Mouse (Mus musculus): Measurements from ENCODE around the gene Hist1h4h.
"Not testable (repeated sequence)": the region's sequence is repeated elsewhere in the genome, so short reads cannot be mapped to it uniquely, and the experiment has no call there.

Hist1h4h gene

DNA sequence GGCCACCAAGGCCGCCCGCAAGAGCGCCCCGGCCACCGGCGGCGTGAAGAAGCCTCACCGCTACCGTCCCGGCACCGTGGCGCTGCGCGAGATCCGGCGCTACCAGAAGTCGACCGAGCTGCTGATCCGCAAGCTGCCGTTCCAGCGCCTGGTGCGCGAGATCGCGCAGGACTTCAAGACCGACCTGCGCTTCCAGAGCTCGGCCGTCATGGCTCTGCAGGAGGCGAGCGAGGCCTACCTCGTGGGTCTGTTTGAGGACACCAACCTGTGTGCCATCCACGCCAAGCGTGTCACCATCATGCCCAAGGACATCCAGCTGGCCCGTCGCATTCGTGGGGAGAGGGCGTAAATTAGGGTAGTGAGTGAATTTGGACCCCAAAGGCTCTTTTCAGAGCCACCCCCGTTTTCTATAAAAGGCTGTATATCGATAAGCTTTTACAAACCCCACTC is 45.0 kb downstream of the Hist1h4h start:
- ATAC-seq (ENCODE audit: low TSS enrichment) = not testable (repeated sequence)

DNA sequence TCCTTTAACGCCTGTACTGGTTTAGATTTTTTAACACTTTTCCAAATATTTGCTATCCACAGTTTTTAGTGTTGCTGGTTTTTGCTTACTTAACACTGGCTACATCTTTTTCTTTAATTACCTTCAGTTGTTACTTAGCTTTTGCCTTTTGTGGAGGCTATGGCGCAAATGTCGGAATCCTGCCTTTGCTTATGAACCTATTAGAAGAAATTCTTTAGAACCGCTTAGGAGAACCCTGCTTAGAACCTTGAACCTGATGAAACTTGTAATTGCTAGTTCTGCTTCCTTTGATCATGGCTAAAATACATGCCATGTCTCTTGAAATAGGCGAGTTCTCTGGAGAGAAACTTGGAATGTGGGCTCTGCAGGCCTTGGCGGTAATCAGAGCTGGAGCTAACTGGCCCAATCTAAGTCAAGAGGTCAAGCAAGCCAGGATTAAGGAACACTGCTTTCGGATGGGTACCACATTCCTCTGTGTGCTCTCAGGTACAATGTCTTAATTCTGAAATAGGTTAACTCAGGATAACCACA is 45.6 kb downstream of the Hist1h4h start:
- ATAC-seq (ENCODE audit: low TSS enrichment) = no peak

DNA sequence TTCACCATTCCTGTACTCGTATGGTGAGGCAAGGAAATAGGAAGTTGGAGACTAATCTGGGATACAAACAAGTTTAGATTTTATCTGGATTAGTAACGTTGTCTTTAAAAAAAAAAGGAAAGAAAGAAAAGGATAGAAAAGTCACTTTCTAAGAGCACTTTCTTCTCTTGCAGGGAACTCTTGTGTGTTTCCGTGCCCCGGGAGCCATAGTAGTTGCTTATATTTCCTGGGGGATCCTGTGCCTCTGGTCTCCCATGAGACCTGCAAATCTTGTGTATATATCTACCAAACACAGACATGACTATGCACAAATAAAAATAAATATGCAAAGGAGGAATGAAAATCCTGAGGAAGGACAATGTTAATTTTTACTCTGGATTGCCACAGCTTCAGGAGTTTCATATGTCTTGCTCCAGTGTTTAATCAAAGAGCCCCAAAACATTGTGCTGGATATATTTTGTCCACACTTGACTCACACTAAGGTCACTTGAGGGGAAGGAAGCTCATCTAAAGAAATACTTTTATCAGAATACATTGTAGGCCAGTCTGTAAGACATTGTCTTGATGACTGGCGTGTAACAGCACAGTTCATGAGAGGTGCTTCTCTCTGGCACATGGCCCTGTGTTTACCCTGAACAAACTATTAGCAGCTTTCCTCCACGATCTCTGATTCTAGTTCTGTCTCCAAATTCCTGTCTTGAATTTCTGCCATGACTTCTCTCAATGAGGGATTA is 46.2 kb downstream of the Hist1h4h start:
- ATAC-seq (ENCODE audit: low TSS enrichment) = no peak

DNA sequence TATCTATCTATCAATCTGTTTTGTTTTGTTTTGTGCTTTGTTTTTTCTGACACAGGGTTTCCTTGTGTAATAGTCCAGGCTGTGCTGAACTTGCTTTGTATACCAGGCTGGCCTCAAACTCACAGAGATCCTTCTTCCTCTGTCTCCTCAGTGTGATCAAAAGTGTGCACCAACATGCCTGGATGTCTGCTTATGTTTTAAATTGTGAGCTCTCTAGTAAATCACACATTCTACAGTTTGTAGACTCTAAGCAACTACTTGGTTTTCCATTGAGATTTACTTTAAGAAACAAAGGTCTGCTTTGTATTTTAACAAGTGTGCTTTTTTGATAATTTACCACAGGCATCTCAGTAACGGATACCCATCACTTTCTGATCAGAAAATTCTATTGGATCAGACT is 47.0 kb downstream of the Hist1h4h start:
- ATAC-seq (ENCODE audit: low TSS enrichment) = no peak
